Mouse (Mus musculus) heart, postnatal 0 days (tissue): ENCODE data around the gene Itsn2. TPM values are rescaled to one million over a fixed set of nuclear protein-coding genes. Genes with fewer than 3 reads are reported as not detected.

Source experiments
- ATAC-seq: fragments of 200-750 bp; cut with Nextera tagmentation; 2 replicates; pipeline ENCODE4 v1.8.0; 2017; ENCODE audit warnings: low read depth, moderate number of reproducible peaks, moderate library complexity; ENCODE audit not compliant: insufficient read depth
- DNase-seq: peaks from one replicate; pipeline ENCODE4 v3.0.0-alpha.2; 2016; ENCODE audit warnings: low spot score
- H3K27ac ChIP-seq: fragments of 300-500 bp; sonication (generic); 2 replicates; pipeline ENCODE4 v1.5.1; 2014; ENCODE audit warnings: low read depth, mild to moderate bottlenecking
- H3K27me3 ChIP-seq: fragments of 300-500 bp; sonication (generic); 2 replicates; pipeline ENCODE4 v1.6.1; 2014; ENCODE audit warnings: low read length, mixed read lengths; ENCODE audit not compliant: control insufficient read depth, insufficient read depth
- H3K36me3 ChIP-seq: fragments of 300-500 bp; sonication (generic); replicated peaks from 2 replicates; pipeline ENCODE4 v1.6.1; 2014; ENCODE audit warnings: low read length, mixed read lengths; ENCODE audit not compliant: control insufficient read depth, insufficient read depth
- H3K4me1 ChIP-seq: fragments of 300-500 bp; sonication (generic); 2 replicates; pipeline ENCODE4 v1.6.1; 2014; ENCODE audit warnings: antibody characterized with exemption; ENCODE audit not compliant: control insufficient read depth, insufficient read depth
- H3K4me2 ChIP-seq: fragments of 300-500 bp; sonication (generic); 2 replicates; pipeline ENCODE4 v1.6.1; 2014; ENCODE audit warnings: low read depth, mild to moderate bottlenecking, low read length, moderate library complexity
- H3K4me3 ChIP-seq: fragments of 300-500 bp; sonication (generic); 2 replicates; pipeline ENCODE4 v1.5.1; 2014; ENCODE audit warnings: low read depth, low read length
- H3K9ac ChIP-seq: fragments of 300-500 bp; sonication (generic); replicated peaks from 2 replicates; pipeline ENCODE4 v1.6.1; 2014; ENCODE audit warnings: low read depth, low read length, mixed read lengths
- H3K9me3 ChIP-seq: fragments of 300-500 bp; sonication (generic); replicated peaks from 2 replicates; pipeline ENCODE4 v1.6.1; 2016; ENCODE audit warnings: low read length; ENCODE audit not compliant: control insufficient read depth
- CTCF ChIP-seq: IDR thresholded peaks from 2 replicates; pipeline ENCODE4 v1.5.1; 2016; ENCODE audit warnings: antibody characterized with exemption, control low read depth, low read depth
- EP300 ChIP-seq: IDR thresholded peaks from 2 replicates; pipeline ENCODE4 v1.6.1; 2016; ENCODE audit warnings: antibody characterized with exemption, low read depth
- WGBS: fragments of 180-500 bp; shearing (Covaris S2); extraction: QIAGEN DNeasy Blood & Tissue Kit; methylation state at CpG from one replicate; pipeline ENCODE4 v1.1.7; 2014; 5-methylcytosine and 5-hydroxymethylcytosine counted together
- polyA plus RNA-seq: library from polyadenylated mRNA; unstranded; fragments of >200 nt; fragmentation: Nextera tagmentation; extraction: Ambion mirVana; gene quantifications from 2 replicates; pipeline ENCODE4 v1.2.1, GENCODE M21; 2015
- total RNA-seq: library from RNA; depleted of rRNA; stranded (reverse); fragments of >200 nt; gene quantifications from 2 replicates; pipeline ENCODE4 v1.2.3, GENCODE M21; 2014; ENCODE audit warnings: low replicate concordance

Gene Itsn2
- total and polyA plus RNA-seq, 2 experiments from 2014 or later: 22.7 to 39.7 TPM

DNA sequence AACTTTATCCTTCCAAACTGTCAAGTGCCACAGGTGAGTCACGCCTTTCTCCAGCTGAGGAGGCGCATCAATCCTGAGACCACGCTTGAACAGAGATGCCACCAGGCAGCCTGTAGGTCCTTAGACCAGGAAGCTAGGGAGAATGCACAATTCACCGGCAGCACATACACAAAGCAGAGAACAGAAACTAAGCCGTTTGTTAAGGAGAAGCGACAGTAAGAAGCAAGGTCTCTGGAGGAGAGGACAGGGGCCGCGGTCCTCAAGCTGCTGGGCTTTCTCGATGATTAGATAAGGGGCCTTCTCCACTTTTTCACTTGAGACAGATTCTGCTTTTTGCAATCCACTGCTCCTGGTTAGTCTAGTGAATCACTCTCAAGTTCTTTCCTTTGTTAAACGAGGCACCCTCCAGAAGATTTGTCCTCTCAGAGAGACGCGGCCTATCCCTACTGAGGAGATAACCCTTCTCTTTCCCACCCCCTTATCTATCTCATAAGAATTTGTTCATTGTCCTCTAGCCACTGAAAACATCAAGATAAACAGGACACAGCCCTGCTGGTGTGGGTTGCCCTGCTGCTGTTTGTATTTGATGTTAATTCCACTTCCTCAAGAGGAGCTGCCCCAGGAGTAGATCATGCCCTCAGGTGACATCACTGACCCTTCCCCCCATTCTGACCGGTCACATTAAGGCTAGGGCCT lies 126.8 kb downstream of the Itsn2 start:
- no peaks in the 10 kb centered on the region for H3K9me3 ChIP-seq
- no peaks in the 10 kb centered on the region for H3K36me3 ChIP-seq
- H3K4me3 ChIP-seq: no peak overlapping the region
- no peaks in the 10 kb centered on the region for H3K27me3 ChIP-seq
- no peak overlapping the region for H3K27ac ChIP-seq
- TF ChIP-seq EP300 (no peak), CTCF (no peak)
- H3K4me2 ChIP-seq: no peak overlapping the region
- 40% methylated on average over 13 of the region's 13 CpGs for WGBS
- ATAC-seq: no peak
- peaks cover 5% of the 10 kb centered on the region; the same call in 1 of the 2 replicates for H3K4me1 ChIP-seq
- DNase-seq: no peak
- H3K9ac ChIP-seq: no peak overlapping the region

DNA sequence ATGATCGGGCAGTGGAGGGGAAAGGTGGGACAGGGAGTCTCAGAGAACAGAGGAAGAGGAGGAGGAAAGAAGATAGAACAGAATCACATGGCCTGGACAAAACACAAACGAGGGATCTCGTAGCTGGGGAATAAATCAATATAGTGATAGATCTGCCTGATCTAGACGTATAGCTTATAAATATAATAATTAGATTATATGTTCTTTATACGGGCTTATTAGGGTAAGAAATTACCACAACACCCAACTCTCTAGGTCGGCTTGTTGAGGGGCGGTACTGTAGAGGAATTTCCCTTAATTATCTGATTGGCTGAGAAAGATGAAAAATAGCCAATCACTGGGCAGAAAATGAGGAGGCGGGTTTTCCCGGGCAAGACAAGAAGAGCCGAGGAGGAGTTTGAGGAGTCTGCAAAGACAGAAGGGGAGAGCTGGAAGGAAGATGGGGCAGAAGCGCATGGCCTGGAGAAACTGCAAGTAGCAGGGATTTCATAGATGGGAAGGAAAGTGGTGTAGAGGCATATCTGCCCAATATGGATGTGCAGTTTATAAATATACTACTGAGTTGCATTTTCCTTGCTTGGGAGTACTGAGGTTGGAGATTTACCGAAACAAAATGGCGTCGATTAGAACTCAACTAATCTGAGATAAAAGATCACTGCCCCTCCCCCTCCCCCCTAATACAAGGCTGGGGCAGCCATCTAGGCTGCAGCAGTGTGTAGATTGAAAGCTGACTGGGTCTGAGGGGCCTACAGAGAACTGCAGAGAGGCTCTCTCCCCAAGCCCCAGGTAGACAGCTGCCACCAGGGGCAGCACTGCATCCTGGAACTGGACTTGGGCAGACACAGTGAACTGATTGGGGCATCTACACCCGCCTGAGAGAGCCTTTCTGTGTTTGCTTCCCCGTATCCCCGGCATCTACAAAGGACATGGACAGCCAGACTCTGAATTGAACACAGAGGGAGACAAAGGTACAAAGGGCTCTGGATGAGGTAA lies 127.6 kb downstream of the Itsn2 start:
- DNase-seq: peak; percentile 6
- no peaks in the 10 kb centered on the region for H3K27me3 ChIP-seq
- no peaks in the 10 kb centered on the region; the same call in 1 of the 2 replicates for H3K4me1 ChIP-seq
- no peak overlapping the region for H3K27ac ChIP-seq
- H3K4me2 ChIP-seq: no peak overlapping the region
- no peak overlapping the region for H3K9ac ChIP-seq
- H3K36me3 ChIP-seq: no peaks in the 10 kb centered on the region
- no peak for ATAC-seq
- no peak for TF ChIP-seq EP300
- TF ChIP-seq CTCF: peak; percentile 18
- 66% methylated on average over 17 of the region's 17 CpGs for WGBS
- no peaks in the 10 kb centered on the region for H3K9me3 ChIP-seq
- no peak overlapping the region for H3K4me3 ChIP-seq

DNA sequence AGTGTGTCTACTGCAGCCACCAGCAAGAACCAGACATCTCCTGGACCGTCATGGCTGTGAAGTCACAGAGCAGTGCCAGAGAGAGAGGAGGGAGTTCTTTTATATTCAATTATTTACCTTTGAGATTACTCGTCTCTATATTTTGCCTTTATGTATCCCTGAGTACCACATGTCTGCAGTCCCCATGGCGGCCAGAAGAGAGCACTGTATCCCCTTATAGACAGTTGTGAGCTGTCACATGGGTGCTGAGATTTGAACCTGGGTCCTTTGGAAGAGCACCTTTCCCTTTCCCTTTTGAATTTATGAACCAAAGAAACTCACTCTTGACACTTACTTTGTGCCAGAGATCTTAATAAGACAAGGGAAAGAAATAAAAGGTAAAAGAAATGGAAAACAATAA lies 136.7 kb downstream of the Itsn2 start:
- Histone ChIP-seq H3K4me1 (no peaks in the 10 kb centered on the region), H3K9me3 (no peaks in the 10 kb centered on the region), H3K27me3 (no peaks in the 10 kb centered on the region), H3K9ac (no peak overlapping the region), H3K27ac (no peak overlapping the region), H3K4me2 (no peak overlapping the region), H3K36me3 (no peaks in the 10 kb centered on the region), H3K4me3 (no peak overlapping the region)
- ATAC-seq (no peak), DNase-seq (no peak)
- TF ChIP-seq CTCF (no peak), EP300 (no peak)
- WGBS: 90% methylated on average over 3 of the region's 3 CpGs

DNA sequence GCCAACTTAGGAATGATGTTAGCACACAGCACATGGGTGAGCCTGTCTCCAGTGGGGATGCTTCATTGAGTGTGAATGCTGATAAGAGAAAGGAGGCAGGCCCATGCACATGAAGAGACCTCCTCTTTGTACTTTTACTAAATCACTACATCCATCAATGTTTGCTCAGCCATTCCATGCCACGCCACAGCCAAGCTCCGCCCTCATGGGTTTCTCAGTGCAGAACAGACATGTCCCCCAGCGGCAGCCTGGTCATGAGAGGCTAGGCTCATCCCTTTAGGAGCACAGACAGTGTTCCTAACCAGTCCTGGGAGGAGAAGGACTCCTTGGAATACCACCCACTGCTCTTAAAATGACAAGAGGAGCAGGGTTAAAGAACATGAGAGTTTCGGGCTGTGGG lies 139.2 kb downstream of the Itsn2 start:
- no peak overlapping the region for H3K27ac ChIP-seq
- 66% methylated on average over 4 of the region's 4 CpGs for WGBS

DNA sequence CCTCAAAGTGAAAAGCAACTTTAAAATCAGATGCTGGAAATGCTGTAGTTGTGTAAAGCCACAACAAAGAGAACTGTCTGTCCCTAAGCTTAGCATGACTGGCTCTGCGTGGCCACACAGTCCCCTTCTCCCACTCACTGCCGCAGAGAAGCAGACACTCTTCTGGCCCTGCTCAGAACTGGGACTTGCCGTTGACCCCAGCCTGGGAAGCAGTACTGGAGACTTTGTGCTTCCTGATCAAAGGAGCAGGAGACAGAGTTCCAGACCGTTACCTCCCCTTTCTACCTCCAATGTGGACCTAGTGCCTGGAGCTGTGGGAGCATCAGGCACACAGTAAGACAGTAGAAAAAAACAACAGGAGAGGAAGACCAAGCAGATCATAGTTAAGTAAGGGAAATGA lies 139.9 kb downstream of the Itsn2 start:
- no peaks in the 10 kb centered on the region for H3K9me3 ChIP-seq
- WGBS: 53% methylated on average over 4 of the region's 4 CpGs
- no peak overlapping the region for H3K9ac ChIP-seq
- H3K36me3 ChIP-seq: no peaks in the 10 kb centered on the region
- TF ChIP-seq EP300 (no peak), CTCF (no peak)
- H3K27me3 ChIP-seq: no peaks in the 10 kb centered on the region
- no peaks in the 10 kb centered on the region for H3K4me1 ChIP-seq
- H3K27ac ChIP-seq: no peak overlapping the region
- no peak for DNase-seq
- H3K4me3 ChIP-seq: no peak overlapping the region
- no peak overlapping the region for H3K4me2 ChIP-seq
- ATAC-seq: no peak

More for the DNA sequence above, 139.2 kb downstream of the Itsn2 start:
- no peak overlapping the region for H3K9ac ChIP-seq
- no peak overlapping the region for H3K4me2 ChIP-seq
- DNase-seq: no peak
- H3K4me1 ChIP-seq: no peaks in the 10 kb centered on the region
- no peaks in the 10 kb centered on the region for H3K36me3 ChIP-seq
- no peak for ATAC-seq
- TF ChIP-seq CTCF (no peak), EP300 (no peak)
- no peak overlapping the region for H3K4me3 ChIP-seq
- no peaks in the 10 kb centered on the region for H3K9me3 ChIP-seq
- no peaks in the 10 kb centered on the region for H3K27me3 ChIP-seq
